Mouse (Mus musculus) intestine, embryonic 14.5 days (tissue): ENCODE data around the gene Ttc30b. TPM values are rescaled to one million over a fixed set of nuclear protein-coding genes. Genes with fewer than 3 reads are reported as not detected.

Source experiments
- ATAC-seq: fragments of 200-750 bp; cut with Nextera tagmentation; replicated peaks from 2 replicates; pipeline ENCODE4 v1.8.0; 2017; ENCODE audit warnings: low read depth, moderate number of reproducible peaks, moderate TSS enrichment, moderate library complexity; ENCODE audit not compliant: low FRiP score, low TSS enrichment
- DNase-seq: peaks from one replicate; pipeline ENCODE4 v3.0.0-alpha.2; 2018; ENCODE audit warnings: low spot score
- H3K27ac ChIP-seq: fragments of 300-500 bp; sonication (generic); 2 replicates; pipeline ENCODE4 v1.5.1; 2014; ENCODE audit warnings: low read depth, mild to moderate bottlenecking, control low read depth
- H3K27me3 ChIP-seq: fragments of 300-500 bp; sonication (generic); replicated peaks from 2 replicates; pipeline ENCODE4 v1.6.1; 2014; ENCODE audit warnings: low read length, control low read depth; ENCODE audit not compliant: control insufficient read depth, insufficient read depth
- H3K36me3 ChIP-seq: fragments of 300-500 bp; sonication (generic); 2 replicates; pipeline ENCODE4 v1.6.1; 2014; ENCODE audit warnings: low read length, control low read depth; ENCODE audit not compliant: control insufficient read depth, insufficient read depth
- H3K4me1 ChIP-seq: fragments of 300-500 bp; sonication (generic); replicated peaks from 2 replicates; pipeline ENCODE4 v1.6.1; 2014; ENCODE audit warnings: low read length, control low read depth, mixed read lengths; ENCODE audit not compliant: control insufficient read depth, insufficient read depth
- H3K4me2 ChIP-seq: fragments of 300-500 bp; sonication (generic); 2 replicates; pipeline ENCODE4 v1.6.1; 2014; ENCODE audit warnings: low read length
- H3K4me3 ChIP-seq: fragments of 300-500 bp; sonication (generic); 2 replicates; pipeline ENCODE4 v1.5.1; 2014; ENCODE audit warnings: low read depth, low read length, control low read depth, mixed read lengths
- H3K9ac ChIP-seq: fragments of 300-500 bp; sonication (generic); 2 replicates; pipeline ENCODE4 v1.6.1; 2014; ENCODE audit warnings: mild to moderate bottlenecking, low read length
- H3K9me3 ChIP-seq: fragments of 300-500 bp; sonication (generic); 2 replicates; pipeline ENCODE4 v1.6.1; 2016; ENCODE audit warnings: low read length, control low read depth; ENCODE audit not compliant: control insufficient read depth
- WGBS: fragments of 180-500 bp; shearing (Covaris S2); extraction: QIAGEN DNeasy Blood & Tissue Kit; methylation state at CpG from one replicate; pipeline ENCODE4 v1.1.7; 2014; 5-methylcytosine and 5-hydroxymethylcytosine counted together
- polyA plus RNA-seq: library from polyadenylated mRNA; unstranded; fragments of >200 nt; fragmentation: Nextera tagmentation; extraction: Ambion mirVana; gene quantifications from 2 replicates; pipeline ENCODE4 v1.2.1, GENCODE M21; 2014

The Ttc30b gene
- polyA plus RNA-seq, 1 experiment from 2014 or later = 9.3 TPM

- WGBS = 87% methylated on average over 1 of the region's 1 CpGs
- H3K27ac ChIP-seq = no peak overlapping the region
Observed at GRCm38 (mm10) chr2:75900281-75900680, 38.1 kb downstream of the Ttc30b start.

GRCm38 (mm10) chr2:75895711-75896110, 42.7 kb downstream of the Ttc30b start:
- Histone ChIP-seq H3K9ac (no peak overlapping the region), H3K27ac (no peak overlapping the region), H3K27me3 (no peaks in the 10 kb centered on the region), H3K9me3 (no peaks in the 10 kb centered on the region), H3K4me2 (no peak overlapping the region), H3K36me3 (no peaks in the 10 kb centered on the region; the same call in 1 of the 2 replicates), H3K4me3 (no peak overlapping the region), H3K4me1 (no peaks in the 10 kb centered on the region)
- ATAC-seq (no peak), DNase-seq (no peak)
- WGBS = 79% methylated on average over 5 of the region's 5 CpGs

More at GRCm38 (mm10) chr2:75900281-75900680, 38.1 kb downstream of the Ttc30b start:
- no peak for DNase-seq
- no peak overlapping the region for H3K4me3 ChIP-seq
- H3K4me1 ChIP-seq = no peaks in the 10 kb centered on the region
- H3K4me2 ChIP-seq = no peak overlapping the region
- H3K27me3 ChIP-seq = no peaks in the 10 kb centered on the region
- H3K36me3 ChIP-seq = peaks cover 8% of the 10 kb centered on the region
- no peak overlapping the region for H3K9ac ChIP-seq
- ATAC-seq = no peak
- H3K9me3 ChIP-seq = no peaks in the 10 kb centered on the region

DNA sequence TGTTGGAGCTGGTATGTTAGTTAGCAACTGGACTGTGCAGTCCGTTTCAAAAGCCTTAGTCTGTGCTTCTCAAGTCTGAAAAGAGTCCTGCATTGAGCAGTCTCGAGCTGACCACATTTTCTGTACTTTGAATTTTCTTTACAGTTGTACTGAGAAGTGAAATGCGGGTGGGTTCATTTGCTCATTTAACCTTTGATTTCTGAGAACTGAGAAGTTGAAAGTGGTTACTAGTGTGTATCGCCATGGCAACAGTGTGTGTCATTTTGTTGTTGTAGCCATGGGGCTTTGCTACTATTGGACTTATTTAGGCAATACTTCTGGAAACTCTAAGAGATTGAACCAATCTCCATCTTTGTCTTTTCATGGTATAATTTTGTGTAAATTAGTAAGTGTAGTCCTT, 46.4 kb downstream of the Ttc30b start:
- 83% methylated on average over 4 of the region's 4 CpGs for WGBS
- no peaks in the 10 kb centered on the region for H3K4me1 ChIP-seq

More for the DNA sequence above, 46.4 kb downstream of the Ttc30b start:
- ATAC-seq (no peak), DNase-seq (no peak)
- Histone ChIP-seq H3K4me3 (no peak overlapping the region), H3K27me3 (no peaks in the 10 kb centered on the region), H3K4me2 (no peak overlapping the region), H3K36me3 (0 out of 2 replicates have a peak, but pooled peaks cover 13% of the 10 kb centered on the region), H3K9ac (no peak overlapping the region), H3K27ac (no peak overlapping the region), H3K9me3 (no peaks in the 10 kb centered on the region)

Other genes starting within 250 kb of the Ttc30b start
- gene Nfe2l2, start 233.9 kb downstream of the Ttc30b start, polyA plus RNA-seq = 69.4 and 71.7 TPM in 2 replicates
- 35.6 and 38.4 TPM in 2 replicates for gene Agps, start 106.4 kb downstream of the Ttc30b start, polyA plus RNA-seq
- gene Ttc30a2, start 39.6 kb upstream of the Ttc30b start, polyA plus RNA-seq = 0.44 and 0.51 TPM in 2 replicates
- 6.5 and 7.8 TPM in 2 replicates for gene Ttc30a1, start 43.4 kb upstream of the Ttc30b start, polyA plus RNA-seq